Mouse (Mus musculus): ENCODE measurements around the gene Ggnbp2. TPM values are rescaled to one million over a fixed set of nuclear protein-coding genes. Genes with fewer than 3 reads are reported as not detected.

The Ggnbp2 gene
- polyA plus RNA-seq, 1 experiment from 2014 or later = 74.4 TPM

- Histone ChIP-seq H3K27ac (no peak overlapping the region), H3K4me2 (no peak overlapping the region), H3K9me3 (no peaks in the 10 kb centered on the region), H3K36me3 (no peaks in the 10 kb centered on the region), H3K4me3 (no peak overlapping the region), H3K27me3 (no peaks in the 10 kb centered on the region), H3K9ac (no peak overlapping the region), H3K4me1 (replicated peaks) (peaks cover 13% of the 10 kb centered on the region)
- ATAC-seq (ENCODE audit: low FRiP score) = no peak
- 83% methylated on average over 1 of the region's 1 CpGs for WGBS
Measured at GRCm38 (mm10) chr11:84873042-84873833, 2.6 kb upstream of the Ggnbp2 start.

- peak overlapping the region; percentile 100 for H3K27ac ChIP-seq
- WGBS = 76% methylated on average over 4 of the region's 4 CpGs
- H3K36me3 ChIP-seq = no peaks in the 10 kb centered on the region
- H3K9ac ChIP-seq = peak overlapping the region; percentile 94
- no peak for ATAC-seq (ENCODE audit: low FRiP score)
- H3K4me3 ChIP-seq = peak overlapping the region; percentile 60
- peaks cover 22% of the 10 kb centered on the region for H3K4me1 ChIP-seq (replicated peaks)
- no peaks in the 10 kb centered on the region for H3K27me3 ChIP-seq
- peak overlapping the region; percentile 70 for H3K4me2 ChIP-seq
- H3K9me3 ChIP-seq = no peaks in the 10 kb centered on the region
Measured at GRCm38 (mm10) chr11:84871548-84872069, 992 bp upstream of the Ggnbp2 start.

- H3K27ac ChIP-seq = peak overlapping the region; percentile 100
- H3K9me3 ChIP-seq = no peaks in the 10 kb centered on the region
- H3K4me3 ChIP-seq = peak overlapping the region; percentile 60
- H3K27me3 ChIP-seq = no peaks in the 10 kb centered on the region
- H3K9ac ChIP-seq = peak overlapping the region; percentile 94
- H3K4me1 ChIP-seq (replicated peaks) = peaks cover 25% of the 10 kb centered on the region
- WGBS = 1% methylated on average over 10 of the region's 10 CpGs
- ATAC-seq (ENCODE audit: low FRiP score) = peak; percentile 60; the same call in 1 of the 2 replicates
- no peaks in the 10 kb centered on the region for H3K36me3 ChIP-seq
- H3K4me2 ChIP-seq = peak overlapping the region; percentile 70
Measured at GRCm38 (mm10) chr11:84871046-84871445, 429 bp upstream of the Ggnbp2 start.

- WGBS = under 1% methylated on average over 48 of the region's 61 CpGs
- ATAC-seq (ENCODE audit: low FRiP score) = peak; percentile 84
- peak overlapping the region; percentile 100 for H3K27ac ChIP-seq
Measured at GRCm38 (mm10) chr11:84869537-84870232, 932 bp downstream of the Ggnbp2 start.

GRCm38 (mm10) chr11:84868786-84869259 lies 1.8 kb downstream of the Ggnbp2 start:
- peak overlapping the region; percentile 88 for H3K9ac ChIP-seq
- H3K4me1 ChIP-seq (replicated peaks) = peaks cover 29% of the 10 kb centered on the region
- H3K27ac ChIP-seq = peak overlapping the region; percentile 100
- H3K27me3 ChIP-seq = no peaks in the 10 kb centered on the region
- peak overlapping the region; percentile 60 for H3K4me3 ChIP-seq
- WGBS = 20% methylated on average over 7 of the region's 7 CpGs
- no peak for ATAC-seq (ENCODE audit: low FRiP score)
- H3K9me3 ChIP-seq = no peaks in the 10 kb centered on the region
- H3K36me3 ChIP-seq = no peaks in the 10 kb centered on the region
- H3K4me2 ChIP-seq = peak overlapping the region; percentile 91

More at GRCm38 (mm10) chr11:84869537-84870232, 932 bp downstream of the Ggnbp2 start:
- Histone ChIP-seq H3K27me3 (no peaks in the 10 kb centered on the region), H3K9me3 (no peaks in the 10 kb centered on the region), H3K4me3 (peak overlapping the region; percentile 60), H3K9ac (peak overlapping the region; percentile 88), H3K36me3 (no peaks in the 10 kb centered on the region), H3K4me2 (peak overlapping the region; percentile 91), H3K4me1 (replicated peaks) (peaks cover 29% of the 10 kb centered on the region)

GRCm38 (mm10) chr11:84867586-84867985 lies 3.0 kb downstream of the Ggnbp2 start:
- peak overlapping the region; percentile 33 for H3K4me2 ChIP-seq
- no peak for ATAC-seq (ENCODE audit: low FRiP score)
- no peak overlapping the region for H3K9ac ChIP-seq

GRCm38 (mm10) chr11:84865268-84865667 lies 5.3 kb downstream of the Ggnbp2 start:
- Histone ChIP-seq H3K36me3 (peaks cover 5% of the 10 kb centered on the region; the same call in 1 of the 2 replicates), H3K4me1 (replicated peaks) (peaks cover 26% of the 10 kb centered on the region), H3K9me3 (no peaks in the 10 kb centered on the region), H3K9ac (no peak overlapping the region), H3K4me2 (no peak overlapping the region), H3K27me3 (no peaks in the 10 kb centered on the region), H3K4me3 (no peak overlapping the region), H3K27ac (no peak overlapping the region)
- 81% methylated on average over 2 of the region's 2 CpGs for WGBS
- ATAC-seq (ENCODE audit: low FRiP score) = no peak

More at GRCm38 (mm10) chr11:84867586-84867985, 3.0 kb downstream of the Ggnbp2 start:
- Histone ChIP-seq H3K36me3 (no peaks in the 10 kb centered on the region), H3K4me3 (no peak overlapping the region), H3K27me3 (no peaks in the 10 kb centered on the region), H3K27ac (no peak overlapping the region), H3K9me3 (no peaks in the 10 kb centered on the region), H3K4me1 (replicated peaks) (peaks cover 29% of the 10 kb centered on the region)
- 85% methylated on average over 2 of the region's 2 CpGs for WGBS

- whole genome bisulfite sequencing = 95% methylated on average over 6 of the region's 6 CpGs
- Histone ChIP-seq H3K9me3 (no peaks in the 10 kb centered on the region), H3K27me3 (no peaks in the 10 kb centered on the region), H3K27ac (no peak overlapping the region), H3K4me3 (no peak overlapping the region), H3K4me1 (replicated peaks) (no peaks in the 10 kb centered on the region), H3K36me3 (peaks cover 56% of the 10 kb centered on the region), H3K4me2 (no peak overlapping the region), H3K9ac (no peak overlapping the region)
- no peak for ATAC-seq (ENCODE audit: low FRiP score)
Measured at GRCm38 (mm10) chr11:84855285-84855684, 15.3 kb downstream of the Ggnbp2 start.

GRCm38 (mm10) chr11:84847475-84848090 lies 23.0 kb downstream of the Ggnbp2 start:
- no peak overlapping the region for H3K27ac ChIP-seq
- no peak overlapping the region for H3K9ac ChIP-seq
- H3K4me1 ChIP-seq (replicated peaks) = no peaks in the 10 kb centered on the region
- no peak for ATAC-seq (ENCODE audit: low FRiP score)
- H3K4me2 ChIP-seq = no peak overlapping the region
- 83% methylated on average over 7 of the region's 7 CpGs for WGBS
- H3K9me3 ChIP-seq = no peaks in the 10 kb centered on the region
- no peaks in the 10 kb centered on the region for H3K27me3 ChIP-seq
- peaks cover 76% of the 10 kb centered on the region for H3K36me3 ChIP-seq
- no peak overlapping the region for H3K4me3 ChIP-seq

GRCm38 (mm10) chr11:84846741-84847474 lies 23.7 kb downstream of the Ggnbp2 start:
- H3K9ac ChIP-seq = no peak overlapping the region
- H3K9me3 ChIP-seq = no peaks in the 10 kb centered on the region
- H3K36me3 ChIP-seq = peaks cover 72% of the 10 kb centered on the region
- no peaks in the 10 kb centered on the region for H3K27me3 ChIP-seq
- no peak for ATAC-seq (ENCODE audit: low FRiP score)
- no peak overlapping the region for H3K4me2 ChIP-seq
- no peak overlapping the region for H3K27ac ChIP-seq
- no peaks in the 10 kb centered on the region for H3K4me1 ChIP-seq (replicated peaks)
- 95% methylated on average over 15 of the region's 15 CpGs for WGBS
- no peak overlapping the region for H3K4me3 ChIP-seq

GRCm38 (mm10) chr11:84839330-84839729 lies 31.3 kb downstream of the Ggnbp2 start:
- H3K36me3 ChIP-seq = peaks cover 66% of the 10 kb centered on the region
- 89% methylated on average over 2 of the region's 2 CpGs for WGBS
- no peaks in the 10 kb centered on the region for H3K4me1 ChIP-seq (replicated peaks)
- H3K4me3 ChIP-seq = no peak overlapping the region
- H3K27me3 ChIP-seq = no peaks in the 10 kb centered on the region
- ATAC-seq (ENCODE audit: low FRiP score) = no peak
- H3K9me3 ChIP-seq = no peaks in the 10 kb centered on the region
- H3K9ac ChIP-seq = no peak overlapping the region
- H3K4me2 ChIP-seq = no peak overlapping the region
- no peak overlapping the region for H3K27ac ChIP-seq

Data from hindbrain, embryonic 13.5 days (tissue).